12 mouse cellular contexts compared by ENCODE assay signal in genomic region chr4:66900126-66900525, GRCm38 (mm10).
"Had no signal": no experiment of that assay in that cellular context is flagged by ENCODE, and none has a peak within 500 bp of the region (broad histone marks: within the 10 kb centered on the region; RNA-seq: fewer than 3 reads in every experiment).

No protein-coding gene starts in this region.

- DNase-seq: left cerebral cortex, postnatal 4 days; liver; liver, embryonic 13.5 days; liver, postnatal 0 days; lung, adult 18-20 months; lung, adult 2 months; lung, embryonic 14.5 days; lung, postnatal 10 days; lung, postnatal 14 days; lung, postnatal 36 days; lung, postnatal 4 days; midbrain, embryonic 14.5 days had no signal
